Mouse (Mus musculus) intestine, embryonic 16.5 days (tissue): Measurements from ENCODE around the gene Fam25c. TPM values are rescaled to one million over a fixed set of nuclear protein-coding genes. Genes with fewer than 3 reads are reported as not detected.

Source experiments
- ATAC-seq: fragments of 200-750 bp; cut with Nextera tagmentation; 2 replicates; pipeline ENCODE4 v1.8.0; 2017; ENCODE audit warnings: moderate TSS enrichment, moderate library complexity
- H3K27ac ChIP-seq: fragments of 300-500 bp; sonication (generic); 2 replicates; pipeline ENCODE4 v1.5.1; 2014; ENCODE audit warnings: mild to moderate bottlenecking, low read length
- H3K27me3 ChIP-seq: fragments of 300-500 bp; sonication (generic); replicated peaks from 2 replicates; pipeline ENCODE4 v1.6.1; 2014; ENCODE audit warnings: low read length, control low read depth, mixed read lengths; ENCODE audit not compliant: control insufficient read depth, insufficient read depth
- H3K36me3 ChIP-seq: fragments of 300-500 bp; sonication (generic); 2 replicates; pipeline ENCODE4 v1.6.1; 2014; ENCODE audit warnings: low read length, control low read depth; ENCODE audit not compliant: control insufficient read depth, insufficient read depth
- H3K4me1 ChIP-seq: fragments of 300-500 bp; sonication (generic); 2 replicates; pipeline ENCODE4 v1.6.1; 2014; ENCODE audit warnings: low read length, control low read depth, mixed read lengths; ENCODE audit not compliant: control insufficient read depth, insufficient read depth
- H3K4me2 ChIP-seq: fragments of 300-500 bp; sonication (generic); 2 replicates; pipeline ENCODE4 v1.6.1; 2014; ENCODE audit warnings: low read depth, low read length, control low read depth
- H3K4me3 ChIP-seq: fragments of 300-500 bp; sonication (generic); 2 replicates; pipeline ENCODE4 v1.5.1; 2014; ENCODE audit warnings: mild to moderate bottlenecking, low read length
- H3K9ac ChIP-seq: fragments of 300-500 bp; sonication (generic); 2 replicates; pipeline ENCODE4 v1.6.1; 2014; ENCODE audit warnings: low read depth, low read length
- H3K9me3 ChIP-seq: fragments of 300-500 bp; sonication (generic); 2 replicates; pipeline ENCODE4 v1.6.1; 2016; ENCODE audit warnings: low read length, control low read depth; ENCODE audit not compliant: control insufficient read depth
- WGBS: fragments of 180-500 bp; shearing (Covaris S2); extraction: QIAGEN DNeasy Blood & Tissue Kit; methylation state at CpG from one replicate; pipeline ENCODE4 v1.1.7; 2014; 5-methylcytosine and 5-hydroxymethylcytosine counted together
- polyA plus RNA-seq: library from polyadenylated mRNA; unstranded; fragments of >200 nt; fragmentation: Nextera tagmentation; extraction: Ambion mirVana; gene quantifications from 2 replicates; pipeline ENCODE4 v1.2.1, GENCODE M21; 2015

Fam25c gene
- polyA plus RNA-seq, result not detected in 2 replicates

- Histone ChIP-seq H3K27me3 (no peaks in the 10 kb centered on the region), H3K4me2 (no peak within 1 kb of the TSS), H3K4me1 (no peaks in the 10 kb centered on the region), H3K9ac (no peak within 1 kb of the TSS), H3K4me3 (no peak within 1 kb of the TSS), H3K36me3 (no peaks in the 10 kb centered on the region), H3K27ac (no peak within 1 kb of the TSS), H3K9me3 (no peaks in the 10 kb centered on the region)
- no peak for ATAC-seq
- 78% methylated on average over 6 of the region's 6 CpGs for WGBS
Measured at GRCm38 (mm10) chr14:34355301-34355700, at the start of gene Fam25c. Fam25c (minus strand) TSS chr14:34355433.

- Histone ChIP-seq H3K4me2 (no peak overlapping the region), H3K27me3 (no peaks in the 10 kb centered on the region), H3K9me3 (no peaks in the 10 kb centered on the region), H3K9ac (no peak overlapping the region), H3K4me3 (no peak overlapping the region), H3K4me1 (no peaks in the 10 kb centered on the region), H3K36me3 (peaks cover 5% of the 10 kb centered on the region; the same call in 1 of the 2 replicates), H3K27ac (no peak overlapping the region)
- 95% methylated on average over 7 of the region's 7 CpGs for WGBS
- ATAC-seq, result no peak
Measured at GRCm38 (mm10) chr14:34403424-34403823, 48.2 kb upstream of the Fam25c start.

- Histone ChIP-seq H3K36me3 (no peaks in the 10 kb centered on the region), H3K9me3 (no peaks in the 10 kb centered on the region)
- WGBS, result 76% methylated on average over 8 of the region's 8 CpGs
Measured at GRCm38 (mm10) chr14:34402871-34403270, 47.6 kb upstream of the Fam25c start.

GRCm38 (mm10) chr14:34401135-34401534 is 45.9 kb upstream of the Fam25c start:
- no peak for ATAC-seq
- no peaks in the 10 kb centered on the region for H3K36me3 ChIP-seq
- H3K4me3 ChIP-seq, result no peak overlapping the region
- 55% methylated on average over 6 of the region's 6 CpGs for WGBS
- no peak overlapping the region for H3K4me2 ChIP-seq
- no peak overlapping the region for H3K9ac ChIP-seq
- H3K9me3 ChIP-seq, result no peaks in the 10 kb centered on the region
- H3K27me3 ChIP-seq, result no peaks in the 10 kb centered on the region
- no peak overlapping the region for H3K27ac ChIP-seq
- H3K4me1 ChIP-seq, result no peaks in the 10 kb centered on the region

More at GRCm38 (mm10) chr14:34402871-34403270, 47.6 kb upstream of the Fam25c start:
- Histone ChIP-seq H3K4me2 (no peak overlapping the region), H3K4me1 (no peaks in the 10 kb centered on the region), H3K9ac (no peak overlapping the region), H3K27me3 (no peaks in the 10 kb centered on the region), H3K4me3 (no peak overlapping the region), H3K27ac (no peak overlapping the region)
- 0 out of 2 replicates have a peak, but pooled peaks have one; percentile 29 for ATAC-seq

- no peak for ATAC-seq
- Histone ChIP-seq H3K36me3 (no peaks in the 10 kb centered on the region), H3K27me3 (no peaks in the 10 kb centered on the region), H3K27ac (no peak overlapping the region), H3K9ac (no peak overlapping the region), H3K4me2 (no peak overlapping the region), H3K9me3 (no peaks in the 10 kb centered on the region), H3K4me1 (no peaks in the 10 kb centered on the region), H3K4me3 (no peak overlapping the region)
- WGBS, result 91% methylated on average over 3 of the region's 3 CpGs
Measured at GRCm38 (mm10) chr14:34400021-34400420, 44.8 kb upstream of the Fam25c start.

GRCm38 (mm10) chr14:34399301-34399700 is 44.1 kb upstream of the Fam25c start:
- H3K9me3 ChIP-seq, result no peaks in the 10 kb centered on the region
- no peak overlapping the region for H3K9ac ChIP-seq
- no peak overlapping the region for H3K27ac ChIP-seq
- no peak overlapping the region for H3K4me2 ChIP-seq
- H3K36me3 ChIP-seq, result no peaks in the 10 kb centered on the region
- no peak for ATAC-seq
- H3K4me3 ChIP-seq, result no peak overlapping the region
- H3K27me3 ChIP-seq, result no peaks in the 10 kb centered on the region
- 99% methylated on average over 6 of the region's 6 CpGs for WGBS
- no peaks in the 10 kb centered on the region for H3K4me1 ChIP-seq

GRCm38 (mm10) chr14:34398901-34399300 is 43.7 kb upstream of the Fam25c start:
- H3K4me1 ChIP-seq, result no peaks in the 10 kb centered on the region
- 91% methylated on average over 21 of the region's 21 CpGs for WGBS
- H3K27ac ChIP-seq, result no peak overlapping the region
- no peaks in the 10 kb centered on the region for H3K27me3 ChIP-seq
- no peaks in the 10 kb centered on the region for H3K9me3 ChIP-seq
- no peak overlapping the region for H3K4me3 ChIP-seq
- H3K9ac ChIP-seq, result no peak overlapping the region
- ATAC-seq, result no peak; the same call in 1 of the 2 replicates
- H3K4me2 ChIP-seq, result no peak overlapping the region
- H3K36me3 ChIP-seq, result no peaks in the 10 kb centered on the region

GRCm38 (mm10) chr14:34397871-34398270 is 42.6 kb upstream of the Fam25c start:
- no peak overlapping the region for H3K9ac ChIP-seq
- no peaks in the 10 kb centered on the region for H3K36me3 ChIP-seq
- H3K4me1 ChIP-seq, result no peaks in the 10 kb centered on the region
- no peak overlapping the region for H3K27ac ChIP-seq
- WGBS, result 94% methylated on average over 5 of the region's 5 CpGs
- no peaks in the 10 kb centered on the region for H3K9me3 ChIP-seq
- no peaks in the 10 kb centered on the region for H3K27me3 ChIP-seq
- no peak overlapping the region for H3K4me3 ChIP-seq
- no peak for ATAC-seq
- H3K4me2 ChIP-seq, result no peak overlapping the region

- no peaks in the 10 kb centered on the region for H3K27me3 ChIP-seq
- 73% methylated on average over 4 of the region's 4 CpGs for WGBS
- ATAC-seq, result no peak
- H3K9me3 ChIP-seq, result no peaks in the 10 kb centered on the region
- H3K4me2 ChIP-seq, result no peak overlapping the region
- H3K27ac ChIP-seq, result no peak overlapping the region
- no peak overlapping the region for H3K9ac ChIP-seq
- H3K4me1 ChIP-seq, result no peaks in the 10 kb centered on the region
- H3K4me3 ChIP-seq, result no peak overlapping the region
- no peaks in the 10 kb centered on the region for H3K36me3 ChIP-seq
Measured at GRCm38 (mm10) chr14:34393295-34393694, 38.1 kb upstream of the Fam25c start.
